ENCODE assay signal across 8 mouse cellular contexts in genomic region chr8:82027401-82027800, GRCm38 (mm10).
DNase-seq lines count a peak whose midpoint lies in the region; ATAC-seq lines count a peak whose summit lies in the region.

No protein-coding gene starts in this region.

- H3K27ac ChIP-seq in intestine, embryonic 14.5 days (ENCODE audit: low read depth), result peak overlapping the region; percentile 22; the same call in 1 of the 2 replicates
- no peak overlapping the region for H3K27ac ChIP-seq in intestine, embryonic 16.5 days (ENCODE audit: low read length)

- H3K9ac ChIP-seq in intestine, embryonic 14.5 days (ENCODE audit: low read length), result no peak overlapping the region
- H3K9ac ChIP-seq in intestine, embryonic 16.5 days (ENCODE audit: low read depth, low read length), result no peak overlapping the region

- 38% methylated on average over 3 of the region's 3 CpGs for WGBS in intestine, embryonic 14.5 days
- WGBS in intestine, embryonic 16.5 days, result 43% methylated on average over 3 of the region's 3 CpGs

- ATAC-seq in intestine, embryonic 14.5 days (replicated peaks; ENCODE audit: low FRiP score, low TSS enrichment, low read depth), result no peak
- ATAC-seq in intestine, embryonic 16.5 days, result no peak
- ATAC-seq in activated CD4-positive, CD25-positive, alpha-beta regulatory T cell, adult 4 months, result peak; percentile 90

- DNase-seq in intestine, embryonic 14.5 days (ENCODE audit: low spot score), result no peak
- DNase-seq in cerebellum, adult 9-11 months, result peak; percentile 38
- peak; percentile 77 for DNase-seq in kidney, postnatal 10 days
- peak; percentile 33 for DNase-seq in right cerebral cortex, postnatal 4 days
- DNase-seq in testis, postnatal 14 days (ENCODE audit: low spot score), result no peak
- DNase-seq in gastrocnemius, postnatal 25 days, result no peak

- H3K4me1 ChIP-seq in intestine, embryonic 14.5 days (replicated peaks; ENCODE audit: control insufficient read depth, insufficient read depth, low read length), result peaks cover 11% of the 10 kb centered on the region
- H3K4me1 ChIP-seq in intestine, embryonic 16.5 days (ENCODE audit: control insufficient read depth, insufficient read depth, low read length), result no peaks in the 10 kb centered on the region

- H3K36me3 ChIP-seq in intestine, embryonic 14.5 days (ENCODE audit: control insufficient read depth, insufficient read depth, low read length), result no peaks in the 10 kb centered on the region
- no peaks in the 10 kb centered on the region for H3K36me3 ChIP-seq in intestine, embryonic 16.5 days (ENCODE audit: control insufficient read depth, insufficient read depth, low read length)

- H3K27me3 ChIP-seq in intestine, embryonic 14.5 days (replicated peaks; ENCODE audit: control insufficient read depth, insufficient read depth, low read length), result no peaks in the 10 kb centered on the region
- H3K27me3 ChIP-seq in intestine, embryonic 16.5 days (replicated peaks; ENCODE audit: control insufficient read depth, insufficient read depth, low read length), result no peaks in the 10 kb centered on the region

- no peak overlapping the region for H3K4me2 ChIP-seq in intestine, embryonic 14.5 days (ENCODE audit: low read length)
- no peak overlapping the region for H3K4me2 ChIP-seq in intestine, embryonic 16.5 days (ENCODE audit: low read depth, low read length)

- no peaks in the 10 kb centered on the region for H3K9me3 ChIP-seq in intestine, embryonic 14.5 days (ENCODE audit: control insufficient read depth, low read length)
- no peaks in the 10 kb centered on the region for H3K9me3 ChIP-seq in intestine, embryonic 16.5 days (ENCODE audit: control insufficient read depth, low read length)

- H3K4me3 ChIP-seq in intestine, embryonic 14.5 days (ENCODE audit: low read depth, low read length), result no peak overlapping the region
- no peak overlapping the region for H3K4me3 ChIP-seq in intestine, embryonic 16.5 days (ENCODE audit: low read length)

Comparison
In these comparisons a context has a peak if more than half of its experiments do, and no peak if none do; other contexts are left out.
1. DNase-seq: peak in cerebellum, adult 9-11 months (single experiment), kidney, postnatal 10 days (single experiment) and right cerebral cortex, postnatal 4 days (single experiment); none in intestine, embryonic 14.5 days (single experiment), testis, postnatal 14 days (single experiment) and gastrocnemius, postnatal 25 days (single experiment).